Mouse (Mus musculus) urinary bladder, postnatal 14 days (tissue): Measurements from ENCODE around the gene Cylc2.

Source experiments
- DNase-seq: peaks from one replicate; pipeline ENCODE4 v3.0.0; 2021; ENCODE audit warnings: low spot score

Gene Cylc2

GRCm38 (mm10) chr4:51216378-51216777, at the start of gene Cylc2:
Gene Cylc2, plus strand, starts transcription at chr4:51216678.
- no peak for DNase-seq
